Mouse (Mus musculus) neural tube, embryonic 13.5 days (tissue): ENCODE data around the gene Heatr6. TPM values are rescaled to one million over a fixed set of nuclear protein-coding genes. Genes with fewer than 3 reads are reported as not detected.

Experiments
- ATAC-seq: fragments of 200-750 bp; cut with Nextera tagmentation; 2 replicates; pipeline ENCODE4 v1.8.0; 2017; ENCODE audit warnings: low read depth, mild to moderate bottlenecking, moderate TSS enrichment, moderate library complexity
- H3K27ac ChIP-seq: fragments of 300-500 bp; sonication (generic); replicated peaks from 2 replicates; pipeline ENCODE4 v1.5.1; 2015; ENCODE audit warnings: moderate library complexity, mild to moderate bottlenecking, inconsistent platforms
- H3K27me3 ChIP-seq: fragments of 300-500 bp; sonication (generic); 2 replicates; pipeline ENCODE4 v1.6.1; 2015; ENCODE audit warnings: mild to moderate bottlenecking, inconsistent platforms
- H3K36me3 ChIP-seq: fragments of 300-500 bp; sonication (generic); 2 replicates; pipeline ENCODE4 v1.6.1; 2015; ENCODE audit warnings: mild to moderate bottlenecking, inconsistent platforms
- H3K4me1 ChIP-seq: fragments of 300-500 bp; sonication (generic); replicated peaks from 2 replicates; pipeline ENCODE4 v1.6.1; 2015; ENCODE audit warnings: inconsistent platforms
- H3K4me2 ChIP-seq: fragments of 300-500 bp; sonication (generic); 2 replicates; pipeline ENCODE4 v1.6.1; 2015; ENCODE audit warnings: inconsistent platforms, mild to moderate bottlenecking, moderate library complexity
- H3K4me3 ChIP-seq: fragments of 300-500 bp; sonication (generic); 2 replicates; pipeline ENCODE4 v1.5.1; 2015; ENCODE audit warnings: mild to moderate bottlenecking, inconsistent platforms
- H3K9ac ChIP-seq: fragments of 300-500 bp; sonication (generic); 2 replicates; pipeline ENCODE4 v1.6.1; 2015; ENCODE audit warnings: moderate library complexity, mild to moderate bottlenecking, inconsistent platforms
- H3K9me3 ChIP-seq: fragments of 300-500 bp; sonication (generic); 2 replicates; pipeline ENCODE4 v1.6.1; 2016; ENCODE audit warnings: inconsistent platforms
- WGBS: fragments of 180-500 bp; shearing (Covaris S2); methylation state at CpG from one replicate; pipeline ENCODE4 v1.1.7; 2015; 5-methylcytosine and 5-hydroxymethylcytosine counted together
- polyA plus RNA-seq: library from polyadenylated mRNA; unstranded; fragments of >200 nt; fragmentation: Nextera tagmentation; extraction: Ambion mirVana; gene quantifications from 2 replicates; pipeline ENCODE4 v1.2.1, GENCODE M21; 2015

Gene Heatr6
- polyA plus RNA-seq, 1 experiment from 2014 or later, result 35.5 TPM

- no peak overlapping the region for H3K4me2 ChIP-seq
- no peaks in the 10 kb centered on the region for H3K4me1 ChIP-seq
- H3K36me3 ChIP-seq, result peaks cover 11% of the 10 kb centered on the region; the same call in 1 of the 2 replicates
- no peaks in the 10 kb centered on the region for H3K27me3 ChIP-seq
- no peaks in the 10 kb centered on the region for H3K9me3 ChIP-seq
- no peak for ATAC-seq
- no peak overlapping the region for H3K4me3 ChIP-seq
- no peak overlapping the region for H3K9ac ChIP-seq
- WGBS, result 74% methylated on average over 4 of the region's 4 CpGs
- H3K27ac ChIP-seq, result no peak overlapping the region
These were observed 37.6 kb downstream of the Heatr6 start for GRCm38 (mm10) chr11:83791133-83791532.

GRCm38 (mm10) chr11:83792316-83792914 is 38.9 kb downstream of the Heatr6 start:
- Histone ChIP-seq H3K4me2 (no peak overlapping the region), H3K4me1 (no peaks in the 10 kb centered on the region), H3K27me3 (no peaks in the 10 kb centered on the region), H3K9ac (no peak overlapping the region), H3K9me3 (no peaks in the 10 kb centered on the region), H3K27ac (no peak overlapping the region), H3K4me3 (no peak overlapping the region), H3K36me3 (0 out of 2 replicates have a peak, but pooled peaks cover under 1% of the 10 kb centered on the region)
- WGBS, result 79% methylated on average over 12 of the region's 12 CpGs
- ATAC-seq, result no peak

GRCm38 (mm10) chr11:83793264-83793663 is 39.8 kb downstream of the Heatr6 start:
- H3K4me3 ChIP-seq, result no peak overlapping the region
- H3K36me3 ChIP-seq, result no peaks in the 10 kb centered on the region
- no peaks in the 10 kb centered on the region for H3K27me3 ChIP-seq
- no peak overlapping the region for H3K27ac ChIP-seq
- no peak for ATAC-seq
- WGBS, result 88% methylated on average over 14 of the region's 14 CpGs
- no peaks in the 10 kb centered on the region for H3K9me3 ChIP-seq
- no peak overlapping the region for H3K4me2 ChIP-seq
- no peak overlapping the region for H3K9ac ChIP-seq
- H3K4me1 ChIP-seq, result no peaks in the 10 kb centered on the region

GRCm38 (mm10) chr11:83796112-83796511 is 42.6 kb downstream of the Heatr6 start:
- Histone ChIP-seq H3K36me3 (no peaks in the 10 kb centered on the region), H3K4me1 (no peaks in the 10 kb centered on the region), H3K4me3 (no peak overlapping the region), H3K27me3 (no peaks in the 10 kb centered on the region), H3K27ac (no peak overlapping the region), H3K9me3 (no peaks in the 10 kb centered on the region), H3K9ac (no peak overlapping the region), H3K4me2 (no peak overlapping the region)
- 79% methylated on average over 6 of the region's 6 CpGs for WGBS
- ATAC-seq, result no peak

GRCm38 (mm10) chr11:83796980-83797608 is 43.6 kb downstream of the Heatr6 start:
- 81% methylated on average over 10 of the region's 10 CpGs for WGBS

GRCm38 (mm10) chr11:83799871-83800430 is 46.5 kb downstream of the Heatr6 start:
- Histone ChIP-seq H3K4me1 (no peaks in the 10 kb centered on the region), H3K27me3 (no peaks in the 10 kb centered on the region), H3K9ac (no peak overlapping the region), H3K4me2 (no peak overlapping the region), H3K36me3 (no peaks in the 10 kb centered on the region), H3K27ac (no peak overlapping the region), H3K9me3 (no peaks in the 10 kb centered on the region), H3K4me3 (no peak overlapping the region)
- WGBS, result 70% methylated on average over 12 of the region's 12 CpGs
- ATAC-seq, result no peak

More at GRCm38 (mm10) chr11:83796980-83797608, 43.6 kb downstream of the Heatr6 start:
- Histone ChIP-seq H3K9me3 (no peaks in the 10 kb centered on the region), H3K36me3 (no peaks in the 10 kb centered on the region), H3K27me3 (no peaks in the 10 kb centered on the region), H3K27ac (no peak overlapping the region), H3K4me1 (no peaks in the 10 kb centered on the region), H3K4me2 (no peak overlapping the region), H3K4me3 (no peak overlapping the region), H3K9ac (no peak overlapping the region)
- no peak for ATAC-seq

GRCm38 (mm10) chr11:83802166-83802565 is 48.7 kb downstream of the Heatr6 start:
- no peak for ATAC-seq
- no peak overlapping the region for H3K4me3 ChIP-seq
- WGBS, result 66% methylated on average over 8 of the region's 8 CpGs
- no peaks in the 10 kb centered on the region for H3K27me3 ChIP-seq
- H3K36me3 ChIP-seq, result no peaks in the 10 kb centered on the region
- no peak overlapping the region for H3K9ac ChIP-seq
- no peak overlapping the region for H3K4me2 ChIP-seq
- no peaks in the 10 kb centered on the region for H3K4me1 ChIP-seq
- no peak overlapping the region for H3K27ac ChIP-seq
- no peaks in the 10 kb centered on the region for H3K9me3 ChIP-seq

GRCm38 (mm10) chr11:83802581-83802980 is 49.1 kb downstream of the Heatr6 start:
- no peak overlapping the region for H3K27ac ChIP-seq
- no peaks in the 10 kb centered on the region for H3K36me3 ChIP-seq
- H3K9me3 ChIP-seq, result no peaks in the 10 kb centered on the region
- no peaks in the 10 kb centered on the region for H3K4me1 ChIP-seq
- 95% methylated on average over 4 of the region's 4 CpGs for WGBS
- H3K4me3 ChIP-seq, result no peak overlapping the region
- no peak overlapping the region for H3K4me2 ChIP-seq
- ATAC-seq, result no peak
- H3K9ac ChIP-seq, result no peak overlapping the region
- H3K27me3 ChIP-seq, result no peaks in the 10 kb centered on the region

GRCm38 (mm10) chr11:83810441-83810840 is 56.9 kb downstream of the Heatr6 start:
- Histone ChIP-seq H3K4me1 (no peaks in the 10 kb centered on the region), H3K27ac (no peak overlapping the region), H3K36me3 (no peaks in the 10 kb centered on the region), H3K4me3 (no peak overlapping the region), H3K9ac (no peak overlapping the region), H3K27me3 (no peaks in the 10 kb centered on the region), H3K9me3 (no peaks in the 10 kb centered on the region), H3K4me2 (no peak overlapping the region)
- 91% methylated on average over 8 of the region's 8 CpGs for WGBS
- ATAC-seq, result no peak

- Histone ChIP-seq H3K4me2 (no peak overlapping the region), H3K27ac (no peak overlapping the region), H3K9ac (no peak overlapping the region), H3K36me3 (no peaks in the 10 kb centered on the region), H3K4me1 (peaks cover 14% of the 10 kb centered on the region), H3K27me3 (0 out of 2 replicates have a peak, but pooled peaks cover 5% of the 10 kb centered on the region), H3K4me3 (no peak overlapping the region), H3K9me3 (no peaks in the 10 kb centered on the region)
- WGBS, result 81% methylated on average over 5 of the region's 5 CpGs
- ATAC-seq, result no peak
These were observed 61.7 kb downstream of the Heatr6 start for GRCm38 (mm10) chr11:83815191-83815590.

- Histone ChIP-seq H3K4me3 (no peak overlapping the region), H3K27me3 (0 out of 2 replicates have a peak, but pooled peaks cover 5% of the 10 kb centered on the region), H3K4me1 (peaks cover 14% of the 10 kb centered on the region), H3K4me2 (no peak overlapping the region), H3K27ac (no peak overlapping the region), H3K9me3 (no peaks in the 10 kb centered on the region), H3K36me3 (no peaks in the 10 kb centered on the region), H3K9ac (no peak overlapping the region)
- 9% methylated on average over 9 of the region's 9 CpGs for WGBS
- ATAC-seq, result no peak
These were observed 62.1 kb downstream of the Heatr6 start for GRCm38 (mm10) chr11:83815628-83816027.

- H3K27ac ChIP-seq, result peak overlapping the region; percentile 74
- H3K4me3 ChIP-seq, result no peak overlapping the region
- 49% methylated on average over 6 of the region's 6 CpGs for WGBS
- no peaks in the 10 kb centered on the region for H3K36me3 ChIP-seq
- H3K9me3 ChIP-seq, result no peaks in the 10 kb centered on the region
- H3K9ac ChIP-seq, result no peak overlapping the region
- H3K4me2 ChIP-seq, result no peak overlapping the region
- H3K4me1 ChIP-seq, result peaks cover 14% of the 10 kb centered on the region
- 0 out of 2 replicates have a peak, but pooled peaks cover 5% of the 10 kb centered on the region for H3K27me3 ChIP-seq
- ATAC-seq, result peak; percentile 61
These were observed 63.6 kb downstream of the Heatr6 start for GRCm38 (mm10) chr11:83817048-83817447.
